Mouse (Mus musculus): ENCODE measurements around the gene Fbxo45.
"Not testable (repeated sequence)": the region's sequence is repeated elsewhere in the genome, so short reads cannot be mapped to it uniquely, and the experiment has no call there.

Fbxo45 gene

GRCm38 (mm10) chr16:32246952-32247370 lies at the start of gene Fbxo45, which contains the start of gene Wdr53:
Gene Fbxo45, minus strand, starts transcription at chr16:32247158.
Gene Wdr53, plus strand, starts transcription at chr16:32247227.
- peak; percentile 97 for DNase-seq (ENCODE audit: low spot score)

GRCm38 (mm10) chr16:32291821-32292220 lies 44.9 kb upstream of the Fbxo45 start:
- DNase-seq (ENCODE audit: low spot score), result no peak

GRCm38 (mm10) chr16:32282608-32283007 lies 35.6 kb upstream of the Fbxo45 start:
- DNase-seq (ENCODE audit: low spot score), result no peak

GRCm38 (mm10) chr16:32280211-32280610 lies 33.3 kb upstream of the Fbxo45 start:
- no peak for DNase-seq (ENCODE audit: low spot score)

GRCm38 (mm10) chr16:32278396-32278795 lies 31.4 kb upstream of the Fbxo45 start:
- no peak for DNase-seq (ENCODE audit: low spot score)

- peak; percentile 91 for DNase-seq (ENCODE audit: low spot score)
Observed at GRCm38 (mm10) chr16:32277308-32278256, 30.6 kb upstream of the Fbxo45 start, which contains the start of gene Rnf168. Gene Rnf168, plus strand, starts transcription at chr16:32277459.

GRCm38 (mm10) chr16:32275830-32276229 lies 28.9 kb upstream of the Fbxo45 start:
- DNase-seq (ENCODE audit: low spot score), result no peak

GRCm38 (mm10) chr16:32275041-32275440 lies 28.1 kb upstream of the Fbxo45 start:
- DNase-seq (ENCODE audit: low spot score), result no peak

GRCm38 (mm10) chr16:32273338-32273737 lies 26.4 kb upstream of the Fbxo45 start:
- no peak for DNase-seq (ENCODE audit: low spot score)

GRCm38 (mm10) chr16:32271291-32271690 lies 24.3 kb upstream of the Fbxo45 start, which contains the start of gene Smco1:
Gene Smco1, plus strand, starts transcription at chr16:32271468.
- no peak for DNase-seq (ENCODE audit: low spot score)

GRCm38 (mm10) chr16:32264225-32264624 lies 17.3 kb upstream of the Fbxo45 start:
- not testable (repeated sequence) for DNase-seq (ENCODE audit: low spot score)

GRCm38 (mm10) chr16:32246351-32246791 lies 587 bp downstream of the Fbxo45 start:
- DNase-seq (ENCODE audit: low spot score), result peak; percentile 73

GRCm38 (mm10) chr16:32243901-32244300 lies 3.1 kb downstream of the Fbxo45 start:
- no peak for DNase-seq (ENCODE audit: low spot score)

GRCm38 (mm10) chr16:32239428-32240312 lies 7.3 kb downstream of the Fbxo45 start:
- DNase-seq (ENCODE audit: low spot score), result no peak

- no peak for DNase-seq (ENCODE audit: low spot score)
Observed at GRCm38 (mm10) chr16:32237930-32238680, 8.9 kb downstream of the Fbxo45 start.

- not testable (repeated sequence) for DNase-seq (ENCODE audit: low spot score)
Observed at GRCm38 (mm10) chr16:32232050-32232449, 14.9 kb downstream of the Fbxo45 start.

GRCm38 (mm10) chr16:32222399-32222798 lies 24.6 kb downstream of the Fbxo45 start:
- DNase-seq (ENCODE audit: low spot score), result no peak

GRCm38 (mm10) chr16:32221803-32222202 lies 25.2 kb downstream of the Fbxo45 start:
- no peak for DNase-seq (ENCODE audit: low spot score)

- DNase-seq (ENCODE audit: low spot score), result no peak
Observed at GRCm38 (mm10) chr16:32214804-32215576, 32.0 kb downstream of the Fbxo45 start.

- DNase-seq (ENCODE audit: low spot score), result no peak
Observed at GRCm38 (mm10) chr16:32214156-32214555, 32.8 kb downstream of the Fbxo45 start.

GRCm38 (mm10) chr16:32204902-32205301 lies 42.1 kb downstream of the Fbxo45 start:
- no peak for DNase-seq (ENCODE audit: low spot score)
